Mouse (Mus musculus) bone marrow, adult 2 months (tissue): ENCODE measurements around the gene Hamp.
"Not testable (repeated sequence)": the region's sequence is repeated elsewhere in the genome, so short reads cannot be mapped to it uniquely, and the experiment has no call there.

Experiments used
- CTCF ChIP-seq: fragments of 200-500 bp; IDR thresholded peaks from 2 replicates; pipeline ENCODE4 v1.5.1; 2011; ENCODE audit warnings: low read length, control low read depth; ENCODE audit not compliant: control insufficient read depth, insufficient read depth
- POLR2A ChIP-seq: fragments of 200-500 bp; IDR thresholded peaks from 2 replicates; pipeline ENCODE4 v1.6.1; 2011; ENCODE audit warnings: low read depth, mild to moderate bottlenecking, control low read depth, low read length, borderline replicate concordance; ENCODE audit not compliant: control insufficient read depth

DNA sequence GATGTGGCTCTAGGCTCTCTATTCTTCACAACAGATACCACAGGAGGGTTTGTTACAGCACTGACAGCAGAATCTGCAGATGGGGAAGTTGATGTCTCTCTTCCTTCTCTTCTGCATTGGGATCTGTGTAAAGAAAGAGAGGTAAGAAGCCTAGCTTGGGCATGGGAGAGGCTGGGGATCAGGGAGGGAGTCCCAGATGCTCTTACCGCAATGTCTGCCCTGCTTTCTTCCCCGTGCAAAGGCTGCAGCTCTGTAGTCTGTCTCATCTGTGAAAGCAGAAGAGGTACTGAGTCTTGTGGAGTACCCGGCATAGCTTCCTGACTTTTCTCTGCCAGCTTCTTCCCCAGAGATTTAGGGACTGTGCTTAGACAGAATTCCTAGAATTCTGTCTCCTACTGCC, 21.3 kb downstream of the Hamp start:
- not testable (repeated sequence) for TF ChIP-seq POLR2A, CTCF
